Mouse (Mus musculus) fibroblast of lung, adult 2 months (primary cell): ENCODE results near the gene Rsrc1.
"Not testable (repeated sequence)": the region's sequence is repeated elsewhere in the genome, so short reads cannot be mapped to it uniquely, and the experiment has no call there.

ENCODE experiments used
- DNase-seq: peaks from one replicate; pipeline ENCODE4 v3.0.0-alpha.2; 2011; ENCODE audit warnings: low read depth

Gene Rsrc1

DNA sequence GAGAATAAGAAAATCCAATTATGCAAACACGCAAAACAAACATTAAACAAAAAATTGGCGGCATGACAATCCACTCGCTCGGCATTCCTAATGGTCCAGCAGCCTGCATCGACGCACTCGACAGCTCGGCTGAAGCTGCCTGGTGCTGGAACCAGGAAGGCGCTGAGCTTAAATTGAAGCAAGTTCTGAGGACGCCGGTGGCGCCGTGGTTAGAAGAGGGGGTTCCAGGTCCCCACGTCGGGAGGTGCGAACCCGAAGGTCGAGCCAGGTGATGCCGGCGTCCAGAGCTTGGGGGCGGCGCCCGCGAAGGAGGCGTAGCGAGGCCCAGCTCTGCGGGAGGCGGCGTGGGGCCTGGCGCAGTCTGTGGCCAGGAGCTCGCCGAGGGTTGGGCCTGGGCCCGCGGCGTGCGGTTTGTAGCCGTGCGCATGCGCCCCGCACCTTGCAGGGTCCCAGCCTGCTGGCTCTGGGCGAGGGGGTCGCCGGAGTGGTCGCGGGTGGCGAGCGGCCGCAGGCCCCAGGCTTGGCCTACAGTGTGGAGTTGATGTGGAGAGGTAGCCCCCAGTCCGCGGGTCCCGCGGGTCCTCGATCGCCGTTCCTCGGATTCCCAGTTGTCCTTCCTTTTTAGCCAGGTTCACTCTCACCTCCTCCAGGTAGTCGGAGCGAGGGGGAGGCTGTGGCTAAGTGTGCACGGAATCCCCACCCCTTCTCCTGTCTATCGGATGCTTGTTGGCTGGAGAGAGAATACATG, 4.5 kb downstream of the Rsrc1 start:
- peak; percentile 40 for DNase-seq

DNA sequence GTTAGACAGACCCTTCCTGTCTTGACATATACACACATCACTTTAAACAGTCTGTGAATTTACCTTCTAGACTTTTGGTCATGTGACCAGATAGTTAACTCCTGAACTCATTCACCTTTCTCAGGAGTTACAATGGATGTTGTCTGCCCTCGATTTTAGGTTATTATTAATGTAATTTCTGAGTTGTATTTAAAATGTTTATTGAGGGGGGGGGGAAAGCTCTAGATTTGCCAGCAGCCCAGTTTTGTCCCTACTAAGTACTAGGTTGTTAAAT, 5.0 kb downstream of the Rsrc1 start:
- no peak for DNase-seq

DNA sequence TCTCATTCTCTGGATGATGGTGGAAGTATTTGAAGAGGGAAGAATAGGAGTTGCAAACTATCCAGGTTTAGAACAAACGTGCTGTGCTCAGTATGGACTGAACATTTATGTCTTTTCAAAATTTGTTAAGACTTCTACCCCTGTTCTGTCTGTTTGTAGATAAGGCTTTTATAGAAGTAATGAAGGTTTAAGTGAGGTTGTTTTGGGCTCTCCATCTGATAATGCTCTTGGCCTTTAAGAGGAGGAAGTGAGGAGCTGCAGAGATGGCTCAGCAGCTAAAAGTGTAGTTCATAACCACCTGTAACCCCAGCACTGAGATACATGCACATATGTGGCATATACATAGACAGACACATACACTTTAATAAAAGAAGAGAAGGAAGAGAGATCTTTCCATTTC, 15.6 kb downstream of the Rsrc1 start:
- no peak for DNase-seq

DNA sequence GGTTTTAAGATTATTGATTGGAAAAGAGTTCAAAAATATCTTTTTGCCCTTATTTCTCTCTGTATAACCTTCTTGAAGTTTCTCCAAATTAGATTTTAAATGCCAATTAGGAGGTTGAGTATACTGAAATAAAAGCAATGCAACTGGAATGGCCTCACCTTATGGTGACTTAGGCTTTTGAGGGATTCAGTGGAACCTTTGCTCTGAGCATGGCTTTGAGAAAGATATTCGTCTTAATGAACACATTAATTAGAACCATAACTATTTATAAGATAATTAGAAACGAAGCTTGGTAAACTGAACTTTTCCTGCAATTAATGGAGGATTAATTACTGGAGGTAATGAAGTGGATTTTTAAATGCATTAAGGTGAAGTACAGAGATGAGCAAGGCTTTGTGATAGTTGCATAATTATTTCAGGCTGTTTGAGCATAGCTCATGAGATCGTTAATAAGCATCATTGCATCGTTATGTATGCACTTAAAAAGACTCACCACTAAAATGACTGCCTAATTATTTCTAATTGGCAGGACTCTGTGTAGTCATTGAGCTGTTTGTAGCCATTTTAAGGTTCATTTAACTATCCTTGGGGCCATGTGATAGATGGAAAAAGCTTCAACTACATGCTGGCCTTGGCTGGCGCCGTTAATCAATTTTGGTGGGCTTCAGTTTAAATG, 55.3 kb downstream of the Rsrc1 start:
- DNase-seq = no peak

DNA sequence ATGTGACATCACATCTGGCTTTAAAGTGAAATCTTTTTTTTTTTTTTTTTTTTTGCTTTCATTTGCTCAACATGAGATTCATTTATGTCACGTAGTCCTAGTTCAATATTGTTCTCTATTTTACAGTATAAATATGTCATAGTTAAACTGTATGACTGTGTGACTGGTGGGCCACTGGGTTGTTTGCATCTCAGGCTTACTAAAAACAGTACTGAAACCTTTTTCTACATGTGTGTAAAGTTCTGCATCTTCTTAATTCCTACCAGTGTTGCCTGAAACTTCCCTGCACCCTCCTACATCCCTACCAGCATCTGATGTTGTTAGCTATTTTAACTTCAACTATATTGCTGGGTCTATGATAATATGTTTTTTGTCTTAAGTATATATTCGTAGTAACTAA, 78.6 kb downstream of the Rsrc1 start:
- no peak for DNase-seq

DNA sequence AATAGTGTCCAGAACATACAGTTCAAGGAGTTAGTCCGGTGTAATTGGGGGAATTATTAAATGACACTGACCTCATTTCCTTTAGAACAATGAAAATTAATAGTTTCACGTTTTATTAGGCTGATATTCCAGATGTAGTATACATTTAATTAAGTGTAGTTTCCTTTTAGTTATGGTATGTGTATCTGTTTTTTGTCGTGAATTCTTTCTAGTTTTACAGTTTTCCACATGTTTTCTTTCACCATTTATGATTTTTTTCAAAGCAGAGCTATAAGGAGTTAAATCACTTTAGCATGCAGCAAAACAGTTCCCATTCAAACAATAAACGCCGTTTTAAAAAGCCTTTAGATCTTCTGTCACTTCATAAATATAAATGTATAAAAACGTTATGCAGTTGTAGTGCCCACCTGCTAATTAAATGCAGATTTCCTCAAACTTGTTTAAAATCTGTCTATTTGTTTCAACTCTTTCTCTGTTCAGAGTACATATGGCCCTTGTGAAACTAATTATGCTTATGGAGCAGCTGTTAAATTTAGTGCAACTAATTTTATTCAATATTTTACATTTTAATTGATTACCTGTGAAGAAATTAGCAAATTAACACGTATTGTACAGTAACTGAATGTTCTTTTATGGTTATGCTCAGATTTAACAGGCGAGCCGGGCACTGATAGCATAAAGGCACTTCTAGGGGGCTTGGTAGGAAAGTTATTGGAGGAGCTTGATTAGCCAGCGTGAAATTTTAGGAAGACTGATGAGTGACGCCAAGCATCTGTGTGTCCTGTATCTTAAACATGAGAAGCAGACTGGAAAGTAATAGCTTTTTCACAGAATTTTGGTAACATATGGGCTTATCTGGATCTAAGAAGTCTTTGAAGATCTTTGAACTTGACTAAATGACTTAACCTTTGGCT, 89.6 kb downstream of the Rsrc1 start:
- no peak for DNase-seq

DNA sequence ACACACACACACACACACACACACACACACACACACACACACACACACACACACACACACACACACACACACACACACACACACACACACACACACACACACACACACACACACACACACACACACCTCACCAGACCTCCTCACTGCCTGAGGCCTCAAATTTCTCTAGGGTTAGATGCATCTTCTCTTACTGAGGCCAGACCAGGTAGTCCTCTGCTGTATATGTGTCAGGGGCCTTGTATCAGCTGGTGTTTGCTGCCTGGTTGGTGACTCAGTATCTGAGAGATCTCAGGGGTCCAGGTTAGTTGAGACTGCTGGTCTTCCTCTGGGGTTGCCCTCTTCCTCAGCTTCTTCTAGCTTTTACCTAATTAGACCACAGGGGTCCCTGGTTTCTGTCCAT, 92.5 kb downstream of the Rsrc1 start:
- not testable (repeated sequence) for DNase-seq

DNA sequence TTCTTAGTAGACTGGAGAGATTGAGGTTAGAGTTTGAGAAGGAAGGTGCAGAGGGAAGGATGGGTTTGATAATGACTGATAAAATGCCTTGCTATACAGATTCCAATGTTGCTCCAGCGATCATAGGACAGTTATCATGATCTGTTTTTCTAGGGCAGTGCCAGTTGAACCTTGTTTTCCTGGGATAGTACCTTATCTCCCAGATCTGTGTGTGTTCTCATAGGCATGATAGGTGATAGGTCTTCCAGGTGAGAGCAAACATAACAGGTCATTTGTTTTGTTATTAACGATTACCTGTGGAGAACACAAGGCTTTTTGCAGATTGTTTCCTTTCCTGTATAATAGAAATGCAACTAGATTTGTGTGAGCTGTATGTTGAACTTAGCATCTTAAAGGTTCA, 94.3 kb downstream of the Rsrc1 start:
- DNase-seq = no peak

DNA sequence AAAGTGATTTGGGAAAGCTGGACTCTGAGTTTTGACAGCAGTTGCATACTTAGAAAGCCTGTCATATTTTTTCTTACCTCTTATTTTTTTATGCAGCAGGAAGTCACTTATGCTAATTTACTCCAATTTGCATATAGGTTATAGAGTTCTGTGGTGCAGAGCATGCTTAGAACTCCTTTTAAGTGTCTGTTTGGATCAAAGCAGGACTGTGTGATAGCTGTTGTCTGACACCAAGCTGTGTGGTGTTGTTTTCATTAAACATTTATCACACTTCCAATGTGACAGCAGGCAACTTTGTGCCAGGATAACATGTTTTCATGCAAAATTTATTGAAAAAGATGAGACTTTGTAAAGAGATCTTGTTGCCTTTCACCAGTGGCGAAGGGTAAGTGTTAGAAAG, 103.6 kb downstream of the Rsrc1 start:
- DNase-seq = no peak

DNA sequence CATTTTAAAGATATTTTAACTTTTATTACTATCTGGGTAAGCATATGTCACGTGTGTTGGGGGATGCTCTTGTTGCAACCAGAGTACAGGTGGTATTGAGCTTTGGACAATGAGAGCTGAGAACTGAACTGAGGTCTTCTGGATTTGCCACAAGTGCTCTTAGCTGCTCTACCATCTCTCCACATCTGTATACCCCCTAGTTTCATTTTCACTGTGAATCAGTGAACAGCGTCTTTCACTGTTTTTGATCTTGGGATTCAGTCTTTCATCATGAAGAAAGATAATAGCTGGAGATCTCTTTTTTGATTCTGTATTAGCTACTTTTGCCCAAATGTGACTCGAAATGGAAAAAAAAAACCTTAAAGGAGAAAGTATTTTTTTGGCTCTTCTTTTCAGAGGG, 127.2 kb downstream of the Rsrc1 start:
- DNase-seq = no peak

DNA sequence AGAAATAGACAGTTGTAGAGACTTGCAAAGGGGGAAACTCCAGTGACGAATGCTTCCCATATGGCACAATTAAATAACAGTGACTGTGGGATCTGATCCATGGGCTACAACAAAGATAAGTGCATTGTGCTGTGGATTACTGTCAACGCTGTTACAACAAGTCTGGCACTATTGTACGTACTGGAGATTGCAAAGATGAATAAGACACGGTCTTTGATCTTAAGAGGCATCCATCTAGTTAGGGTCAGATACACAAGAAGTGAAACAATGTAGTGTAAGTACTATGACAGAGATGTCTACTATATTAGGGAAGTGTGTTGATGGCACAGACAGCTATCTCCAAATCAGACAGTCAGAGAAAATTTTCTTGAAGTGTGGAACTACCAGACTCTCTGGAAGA, 135.1 kb downstream of the Rsrc1 start:
- DNase-seq = no peak

DNA sequence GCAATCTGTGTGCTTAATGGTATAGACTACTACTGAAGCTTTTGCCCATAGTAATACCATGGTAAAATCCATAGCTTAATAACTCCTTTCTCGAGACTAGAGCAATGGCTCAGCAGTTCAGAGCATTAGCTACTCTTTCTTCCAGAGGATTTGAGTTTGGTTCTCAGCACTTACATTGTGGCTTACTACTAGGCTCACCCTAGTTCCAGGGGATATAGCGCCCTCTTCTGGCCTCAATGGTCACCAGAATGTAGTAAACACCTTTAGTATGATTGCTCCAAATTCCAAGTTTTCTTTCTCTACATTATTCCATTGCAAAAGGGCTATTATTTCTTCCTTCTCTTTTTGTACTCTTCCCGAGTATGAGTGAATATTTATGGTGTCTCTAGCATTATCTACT, 151.3 kb downstream of the Rsrc1 start:
- DNase-seq = no peak

DNA sequence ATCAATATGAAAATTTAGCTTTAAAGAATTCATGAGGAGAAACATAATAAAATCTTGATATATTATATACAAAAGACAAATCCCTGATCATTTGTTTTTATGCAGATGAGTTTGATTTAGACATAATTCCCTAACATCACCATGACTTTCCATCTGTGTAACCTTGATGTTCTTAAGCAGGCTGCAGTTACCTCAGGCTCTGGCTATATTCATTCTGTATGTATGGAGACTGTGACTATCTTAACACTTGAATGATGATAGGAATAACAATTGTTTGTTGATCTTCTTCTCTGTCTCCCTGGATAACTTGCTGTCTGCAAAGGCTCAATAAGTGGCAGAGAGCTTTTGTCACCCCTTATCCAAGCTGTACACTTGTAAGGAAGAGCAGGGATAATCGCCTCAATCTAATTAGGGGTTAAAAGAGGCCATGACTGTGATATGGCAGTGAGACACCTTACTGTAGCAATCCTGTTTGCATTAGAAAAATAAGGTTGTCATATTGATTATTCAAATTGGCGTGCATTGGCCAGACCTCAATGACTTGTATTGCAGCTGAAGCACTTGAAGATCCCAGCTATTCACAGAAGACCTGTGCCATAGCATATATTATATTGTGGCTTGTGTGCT, 154.7 kb downstream of the Rsrc1 start:
- no peak for DNase-seq

DNA sequence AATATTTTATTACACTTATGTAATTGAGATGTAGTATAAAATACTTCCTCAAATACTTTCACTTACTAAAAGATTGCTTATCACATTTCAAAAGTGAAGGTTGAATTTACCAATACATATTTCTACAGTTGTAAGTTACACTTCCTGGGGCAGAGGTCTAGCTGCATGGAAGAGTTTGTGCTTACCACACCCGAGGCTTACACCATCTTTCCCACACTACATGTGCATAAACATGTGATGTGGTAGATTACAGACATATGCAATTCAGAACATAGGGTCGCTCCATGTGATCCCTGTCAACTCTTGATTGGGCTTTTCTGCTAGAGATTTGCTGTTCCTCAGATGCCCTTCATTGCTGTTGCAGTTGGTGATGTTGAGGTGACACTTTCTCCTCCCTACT, 163.8 kb downstream of the Rsrc1 start:
- no peak for DNase-seq

DNA sequence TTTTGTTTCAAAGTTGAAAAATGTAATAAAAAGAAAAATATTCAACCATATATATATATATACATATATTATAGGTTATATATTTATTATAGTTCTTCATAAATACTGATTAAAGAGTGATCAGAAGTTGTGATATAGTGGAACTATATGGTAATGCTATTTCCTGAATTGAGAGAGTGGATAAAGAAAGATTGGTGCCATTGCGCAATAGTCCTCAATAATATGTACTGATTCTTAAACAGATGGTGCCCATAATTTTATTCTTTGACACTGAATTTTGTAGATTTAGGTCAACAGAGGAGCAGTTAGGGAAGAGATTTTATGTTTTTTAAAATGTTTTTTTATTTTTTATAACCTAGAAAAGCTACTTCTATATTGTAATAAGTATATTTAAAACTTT, 165.1 kb downstream of the Rsrc1 start:
- no peak for DNase-seq

DNA sequence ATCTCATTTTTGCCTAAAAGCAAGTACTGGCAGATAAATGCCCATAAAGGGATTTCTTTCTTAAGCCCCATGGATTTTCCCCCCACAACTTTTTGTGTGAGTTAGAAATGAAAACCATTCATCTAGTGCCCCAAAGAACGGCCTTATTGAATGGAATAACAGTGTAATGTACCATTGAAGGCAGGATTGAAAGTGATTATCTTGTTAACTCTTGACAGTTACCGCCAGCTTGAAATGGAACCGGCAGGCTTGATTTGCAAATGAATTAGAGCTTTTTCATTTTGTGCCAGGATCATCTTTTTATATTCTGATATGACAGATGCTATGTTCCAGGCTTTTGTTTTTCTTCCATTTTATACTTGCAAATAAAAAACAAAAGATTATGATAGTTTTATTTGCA, 166.1 kb downstream of the Rsrc1 start:
- no peak for DNase-seq

DNA sequence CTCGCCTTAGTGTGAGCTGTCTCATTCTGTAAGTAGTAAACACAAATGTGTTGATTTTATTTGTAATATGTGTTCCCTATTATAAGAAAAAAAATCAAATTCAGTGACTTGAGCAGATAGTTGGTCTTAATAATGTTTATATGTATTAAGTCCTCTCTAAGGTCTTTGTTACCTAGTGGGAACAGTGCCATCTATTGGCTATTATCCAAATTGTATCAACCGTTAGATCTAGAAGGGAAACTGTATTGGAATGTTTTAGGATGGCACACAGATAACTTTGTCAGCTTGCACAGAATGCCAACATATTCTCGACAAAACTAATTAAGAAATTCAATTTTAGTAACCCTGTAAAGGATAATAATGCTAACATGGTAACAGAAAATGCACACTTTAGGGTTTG, 216.0 kb downstream of the Rsrc1 start:
- no peak for DNase-seq

DNA sequence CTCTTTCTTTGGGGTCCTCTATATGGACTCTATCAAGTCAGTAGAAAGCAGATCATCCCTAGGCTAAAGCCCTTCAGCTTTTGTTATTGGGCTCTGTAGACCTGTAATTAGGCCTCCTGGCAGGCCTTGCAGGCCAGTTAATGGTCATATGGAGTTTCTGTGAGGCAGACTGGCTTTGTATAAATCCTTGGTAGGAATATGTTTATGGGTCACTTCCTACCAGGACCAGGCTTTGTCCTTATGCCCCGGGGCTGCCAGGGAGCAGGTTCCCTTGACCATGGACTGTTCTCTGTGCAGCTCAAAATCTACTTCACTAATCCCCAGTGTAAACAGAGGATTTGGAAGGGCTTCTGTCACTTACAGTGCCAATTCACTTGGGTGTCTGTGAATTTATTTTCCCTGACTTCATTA, 231.9 kb downstream of the Rsrc1 start:
- DNase-seq = no peak

DNA sequence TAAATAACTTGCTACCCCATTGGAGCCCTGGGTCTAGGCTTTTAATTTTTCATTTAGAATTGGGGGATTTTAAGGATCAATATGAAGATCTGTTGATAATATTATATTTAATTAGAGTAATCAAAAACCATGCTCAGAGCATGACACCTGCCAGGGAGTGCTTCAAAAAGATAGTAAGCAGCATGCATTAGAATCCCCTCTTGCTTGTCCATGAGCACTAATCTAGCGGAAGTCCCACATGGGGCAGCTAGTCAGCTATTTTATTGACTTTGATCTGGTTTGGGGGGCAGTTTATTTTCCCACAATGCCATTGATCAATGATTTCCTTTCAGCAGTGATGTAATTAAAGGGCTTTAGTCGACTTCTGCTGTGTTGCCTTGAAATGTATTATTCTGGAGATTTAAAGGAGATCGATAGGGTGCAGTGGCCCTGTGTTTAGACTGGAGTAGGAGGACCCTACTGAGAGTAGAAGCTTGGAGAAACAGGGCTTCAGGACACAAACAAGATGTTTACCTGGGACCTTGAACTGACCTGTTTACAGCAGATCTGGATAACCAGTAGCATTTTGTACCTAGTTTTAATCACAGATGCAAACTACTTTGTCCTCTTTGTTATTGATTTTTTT, 251.5 kb downstream of the Rsrc1 start:
- no peak for DNase-seq

DNA sequence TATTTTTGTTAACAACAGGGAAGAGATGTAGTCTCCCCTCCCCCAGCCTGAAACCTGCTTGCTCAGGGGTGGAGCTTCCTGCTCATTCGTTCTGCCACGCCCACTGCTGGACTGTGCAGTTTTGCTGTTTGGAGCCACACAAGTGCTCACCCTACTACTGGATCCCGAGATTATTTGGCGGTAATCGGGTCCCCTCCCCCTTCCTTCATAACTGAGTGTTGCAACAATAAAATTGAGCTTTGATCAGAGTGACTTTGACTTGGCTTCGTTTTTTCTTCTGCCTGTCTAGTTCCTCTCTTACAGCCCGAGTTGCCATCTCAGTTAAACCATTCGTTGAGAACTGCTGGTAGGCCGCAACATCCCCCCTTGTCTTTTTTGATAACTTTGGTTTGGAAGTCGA, 261.3 kb downstream of the Rsrc1 start:
- DNase-seq = not testable (repeated sequence)

DNA sequence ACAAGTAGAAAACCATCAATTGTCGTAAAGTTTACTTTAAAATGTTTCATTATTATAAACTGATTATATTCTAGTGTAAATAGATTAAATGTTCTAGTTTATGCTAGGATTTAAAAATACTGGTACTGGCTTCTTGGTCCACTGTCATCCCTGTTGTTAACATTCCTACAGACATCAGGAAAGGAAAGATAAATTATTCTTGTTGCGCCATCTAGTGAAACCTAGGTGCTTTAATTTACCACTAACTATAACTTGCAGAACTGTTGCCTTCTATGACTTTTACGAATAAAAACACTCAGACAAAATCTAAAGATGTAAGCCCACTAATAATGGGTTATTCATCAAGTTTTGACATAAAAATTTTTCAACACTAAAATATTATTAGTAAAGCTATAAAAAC, 286.3 kb downstream of the Rsrc1 start:
- peak; percentile 8 for DNase-seq

DNA sequence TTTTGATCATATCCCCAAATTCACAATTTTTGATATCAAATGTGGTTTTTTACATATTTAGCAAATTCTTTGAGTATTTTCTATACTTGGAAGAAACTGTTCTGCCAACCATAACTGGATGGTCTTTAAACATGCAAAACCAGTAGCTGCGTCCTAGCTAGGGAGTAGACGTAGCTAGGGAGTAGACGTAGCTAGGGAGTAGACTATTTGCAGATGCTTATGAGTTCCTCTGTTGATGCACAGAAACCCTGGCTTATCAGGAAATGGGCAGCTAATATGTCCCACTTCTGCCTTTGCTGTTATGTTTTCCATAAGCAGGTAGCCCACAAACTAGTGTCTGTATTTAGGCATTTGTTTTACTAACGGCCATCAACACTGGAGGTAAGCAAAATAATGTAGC, 298.6 kb downstream of the Rsrc1 start:
- no peak for DNase-seq
